Comparison of ENCODE assay signal across 11 mouse cellular contexts in the genomic region with DNA sequence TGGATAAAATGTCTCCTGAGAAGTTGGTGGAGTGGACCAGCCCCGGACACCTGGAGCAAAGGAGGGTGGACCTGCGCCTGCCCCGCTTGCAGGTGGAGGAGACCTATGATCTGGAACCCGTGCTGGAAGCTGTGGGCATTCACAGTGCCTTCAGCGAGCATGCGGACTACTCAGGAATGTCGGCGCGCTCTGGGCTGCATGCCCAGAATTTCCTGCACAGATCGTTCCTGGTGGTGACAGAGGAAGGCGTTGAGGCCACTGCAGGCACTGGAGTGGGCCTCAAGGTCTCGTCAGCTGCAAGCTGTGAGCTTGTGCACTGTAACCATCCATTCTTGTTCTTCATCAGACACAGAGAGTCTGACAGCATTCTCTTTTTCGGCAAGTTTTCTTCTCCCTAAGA. TPM values are rescaled to one million over a fixed set of nuclear protein-coding genes. Genes with fewer than 3 reads are reported as not detected.
DNase-seq lines count a peak whose midpoint lies in the region; ATAC-seq lines count a peak whose summit lies in the region.
"Had no signal": no experiment of that assay in that cellular context is flagged by ENCODE, and none has a peak within 500 bp of the region (broad histone marks: within the 10 kb centered on the region; RNA-seq: fewer than 3 reads in every experiment).

No protein-coding gene starts in this region.

- H3K4me1 ChIP-seq in lung, embryonic 16.5 days (replicated peaks; ENCODE audit: control insufficient read depth, insufficient read depth, low read length), result peaks cover 2% of the 10 kb centered on the region; the same call in 1 of the 2 replicates

- no peak overlapping the region; the same call in 1 of the 2 replicates for H3K4me2 ChIP-seq in lung, embryonic 16.5 days (ENCODE audit: low read depth, low read length)

- WGBS in lung, embryonic 16.5 days, result 32% methylated on average over 13 of the region's 13 CpGs

- H3K27me3 ChIP-seq in lung, embryonic 16.5 days (ENCODE audit: control insufficient read depth, insufficient read depth, low read depth, low read length), result no peaks in the 10 kb centered on the region

- ATAC-seq in lung, embryonic 16.5 days (ENCODE audit: low read depth), result peak; percentile 89

- no peak overlapping the region for H3K9ac ChIP-seq in lung, embryonic 16.5 days (ENCODE audit: low read length)
- H3K9ac ChIP-seq: liver, embryonic 14.5 days had no signal

- peak; percentile 5 for DNase-seq in embryo, embryonic 11 days
- DNase-seq in embryo, embryonic 9.5 days (ENCODE audit: extremely low spot score), result no peak
- no peak for DNase-seq in lung, postnatal 25 days (ENCODE audit: low spot score)
- DNase-seq in adrenal gland, postnatal 25 days, result peak; percentile 51
- DNase-seq in heart, postnatal 14 days, result peak; percentile 35 to 48
- DNase-seq in gastrocnemius, postnatal 25 days, result no peak
- no peak for DNase-seq in urinary bladder, postnatal 4 days (ENCODE audit: low spot score in 2 of 2)

- H3K36me3 ChIP-seq in lung, embryonic 16.5 days (ENCODE audit: control insufficient read depth, insufficient read depth, low read length), result no peaks in the 10 kb centered on the region

- intact Hi-C loops in heart, postnatal 14 days (cut with DNase I), result no loop called here

- no peak overlapping the region for H3K4me3 ChIP-seq in lung, embryonic 16.5 days (ENCODE audit: low read length)

- no peaks in the 10 kb centered on the region for H3K9me3 ChIP-seq in lung, embryonic 16.5 days (ENCODE audit: control insufficient read depth, low read length)

- no peak overlapping the region for H3K27ac ChIP-seq in lung, embryonic 16.5 days (ENCODE audit: low read length)
- H3K27ac ChIP-seq: liver, embryonic 14.5 days had no signal

RNA-seq across cellular contexts. Expression of a gene that starts 19.6 kb away (rescaled TPM):
- polyA plus RNA-seq in lung, embryonic 16.5 days (2015; fragmentation: Nextera tagmentation; extraction: Ambion mirVana), result not detected in 2 replicates
- total RNA-seq in adrenal gland, postnatal 25 days (2021), result not detected in 2 replicates
- total RNA-seq in heart, postnatal 14 days (2021), result not detected
- not detected for total RNA-seq in gastrocnemius, postnatal 25 days (2021)
- polyA plus RNA-seq: gonadal fat pad, adult 2 months; liver, embryonic 14.5 days; neural tube, embryonic 11.5 days had no signal

RNA-seq across cellular contexts. Expression of a gene that starts 51.7 kb away (rescaled TPM):
- polyA plus RNA-seq in lung, embryonic 16.5 days (2015; fragmentation: Nextera tagmentation; extraction: Ambion mirVana), result not detected in 2 replicates
- not detected in 2 replicates for total RNA-seq in adrenal gland, postnatal 25 days (2021)
- not detected for total RNA-seq in heart, postnatal 14 days (2021)
- total RNA-seq in gastrocnemius, postnatal 25 days (2021), result not detected
- polyA plus RNA-seq: gonadal fat pad, adult 2 months; liver, embryonic 14.5 days; neural tube, embryonic 11.5 days had no signal

Comparison
In these comparisons a context has a peak if more than half of its experiments do, and no peak if none do; other contexts are left out.
1. DNase-seq: peak in embryo, embryonic 11 days (single experiment), adrenal gland, postnatal 25 days (single experiment) and heart, postnatal 14 days (2 of 2); none in embryo, embryonic 9.5 days (single experiment), lung, postnatal 25 days (single experiment), gastrocnemius, postnatal 25 days (single experiment) and urinary bladder, postnatal 4 days (0 of 2).